Mouse (Mus musculus) kidney, postnatal 14 days (tissue): Measurements from ENCODE around the gene Cd300lf.

Experiments
- DNase-seq: peaks from one replicate; pipeline ENCODE4 v3.0.0; 2022; ENCODE audit warnings: mixed read lengths

Gene Cd300lf

GRCm38 (mm10) chr11:115133800-115134199 is at the start of gene Cd300lf:
Cd300lf (minus strand) TSS chr11:115133992.
- DNase-seq: no peak

GRCm38 (mm10) chr11:115181913-115182638 is 48.3 kb upstream of the Cd300lf start:
- peak; percentile 87 for DNase-seq

- DNase-seq: peak; percentile 60
These were observed 46.1 kb upstream of the Cd300lf start for GRCm38 (mm10) chr11:115179881-115180280.

GRCm38 (mm10) chr11:115179191-115179590 is 45.4 kb upstream of the Cd300lf start:
- DNase-seq: no peak

- DNase-seq: peak; percentile 73
These were observed 45.0 kb upstream of the Cd300lf start for GRCm38 (mm10) chr11:115178766-115179165.

GRCm38 (mm10) chr11:115177559-115178195 is 43.9 kb upstream of the Cd300lf start:
- peak; percentile 85 for DNase-seq

GRCm38 (mm10) chr11:115176399-115177190 is 42.8 kb upstream of the Cd300lf start:
- no peak for DNase-seq

GRCm38 (mm10) chr11:115173549-115174339 is 40.0 kb upstream of the Cd300lf start:
- peak; percentile 60 for DNase-seq

- DNase-seq: peak; percentile 82
These were observed 39.1 kb upstream of the Cd300lf start for GRCm38 (mm10) chr11:115172825-115173287.

- peak; percentile 82 for DNase-seq
These were observed 37.3 kb upstream of the Cd300lf start for GRCm38 (mm10) chr11:115171125-115171524.

GRCm38 (mm10) chr11:115169430-115169829 is 35.6 kb upstream of the Cd300lf start:
- DNase-seq: no peak

- DNase-seq: no peak
These were observed 33.9 kb upstream of the Cd300lf start for GRCm38 (mm10) chr11:115167631-115168249.

GRCm38 (mm10) chr11:115166776-115167175 is 33.0 kb upstream of the Cd300lf start:
- no peak for DNase-seq

GRCm38 (mm10) chr11:115164976-115165374 is 31.2 kb upstream of the Cd300lf start:
- peak; percentile 80 for DNase-seq

GRCm38 (mm10) chr11:115164341-115164975 is 30.7 kb upstream of the Cd300lf start:
- DNase-seq: peak; percentile 76

GRCm38 (mm10) chr11:115163568-115164150 is 29.9 kb upstream of the Cd300lf start:
- DNase-seq: peak; percentile 49

GRCm38 (mm10) chr11:115162832-115163480 is 29.2 kb upstream of the Cd300lf start, which contains the start of gene Slc9a3r1:
Slc9a3r1 (plus strand) TSS chr11:115163341.
- DNase-seq: peak; percentile 99

- no peak for DNase-seq
These were observed 28.4 kb upstream of the Cd300lf start for GRCm38 (mm10) chr11:115162205-115162601.

GRCm38 (mm10) chr11:115161578-115162204 is 27.9 kb upstream of the Cd300lf start:
- no peak for DNase-seq
